Mouse (Mus musculus): Measurements from ENCODE around the gene Kcnc4. TPM values are rescaled to one million over a fixed set of nuclear protein-coding genes. Genes with fewer than 3 reads are reported as not detected.
A peak's percentile ranks its signal among the peaks of the same experiment; 100 is the strongest.

The Kcnc4 gene
- polyA plus RNA-seq (2014; fragmentation: Nextera tagmentation; extraction: Ambion mirVana): 0.14 and 0.26 TPM in 2 replicates

GRCm38 (mm10) chr3:107459196-107459772 is at the start of gene Kcnc4:
Kcnc4 (minus strand) TSS chr3:107459552.
- Histone ChIP-seq H3K9ac (replicated peaks; ENCODE audit: low read length) (peak within 1 kb of the TSS; percentile 28), H3K4me2 (ENCODE audit: low read depth, low read length) (peak within 1 kb of the TSS; percentile 99), H3K27me3 (ENCODE audit: control insufficient read depth, insufficient read depth, low read length) (peaks cover 50% of the 10 kb centered on the region), H3K27ac (replicated peaks; ENCODE audit: low read depth, low read length) (no peak within 1 kb of the TSS), H3K9me3 (replicated peaks; ENCODE audit: control insufficient read depth, low read length) (no peaks in the 10 kb centered on the region), H3K36me3 (replicated peaks; ENCODE audit: control insufficient read depth, insufficient read depth, low read depth, low read length) (no peaks in the 10 kb centered on the region), H3K4me1 (ENCODE audit: control insufficient read depth, insufficient read depth, low read length) (peaks cover 5% of the 10 kb centered on the region), H3K4me3 (ENCODE audit: low read depth, low read length) (peak within 1 kb of the TSS; percentile 50)
- ATAC-seq (replicated peaks; ENCODE audit: insufficient number of reproducible peaks, low FRiP score, low TSS enrichment, low read depth) (peak; percentile 31; the same call in 1 of the 2 replicates), DNase-seq (ENCODE audit: low spot score) (peak; percentile 48)
- WGBS: under 1% methylated on average over 56 of the region's 68 CpGs

GRCm38 (mm10) chr3:107508696-107509095 is 49.3 kb upstream of the Kcnc4 start:
- Histone ChIP-seq H3K9ac (replicated peaks; ENCODE audit: low read length) (no peak overlapping the region), H3K4me2 (ENCODE audit: low read depth, low read length) (no peak overlapping the region)
- no peak for DNase-seq (ENCODE audit: low spot score)

GRCm38 (mm10) chr3:107507966-107508365 is 48.6 kb upstream of the Kcnc4 start:
- 46% methylated on average over 9 of the region's 9 CpGs for WGBS
- Histone ChIP-seq H3K27ac (replicated peaks; ENCODE audit: low read depth, low read length) (no peak overlapping the region), H3K4me1 (ENCODE audit: control insufficient read depth, insufficient read depth, low read length) (no peaks in the 10 kb centered on the region)

More at GRCm38 (mm10) chr3:107508696-107509095, 49.3 kb upstream of the Kcnc4 start:
- ATAC-seq (replicated peaks; ENCODE audit: insufficient number of reproducible peaks, low FRiP score, low TSS enrichment, low read depth): no peak
- no peaks in the 10 kb centered on the region for H3K27me3 ChIP-seq (ENCODE audit: control insufficient read depth, insufficient read depth, low read length)
- WGBS: 73% methylated on average over 8 of the region's 8 CpGs
- H3K4me3 ChIP-seq (ENCODE audit: low read depth, low read length): no peak overlapping the region
- no peak overlapping the region for H3K27ac ChIP-seq (replicated peaks; ENCODE audit: low read depth, low read length)
- no peaks in the 10 kb centered on the region for H3K4me1 ChIP-seq (ENCODE audit: control insufficient read depth, insufficient read depth, low read length)
- H3K9me3 ChIP-seq (replicated peaks; ENCODE audit: control insufficient read depth, low read length): no peaks in the 10 kb centered on the region
- H3K36me3 ChIP-seq (replicated peaks; ENCODE audit: control insufficient read depth, insufficient read depth, low read depth, low read length): no peaks in the 10 kb centered on the region

GRCm38 (mm10) chr3:107506531-107506930 is 47.2 kb upstream of the Kcnc4 start:
- Histone ChIP-seq H3K9me3 (replicated peaks; ENCODE audit: control insufficient read depth, low read length) (no peaks in the 10 kb centered on the region), H3K36me3 (replicated peaks; ENCODE audit: control insufficient read depth, insufficient read depth, low read depth, low read length) (no peaks in the 10 kb centered on the region), H3K9ac (replicated peaks; ENCODE audit: low read length) (no peak overlapping the region), H3K27me3 (ENCODE audit: control insufficient read depth, insufficient read depth, low read length) (no peaks in the 10 kb centered on the region), H3K27ac (replicated peaks; ENCODE audit: low read depth, low read length) (no peak overlapping the region), H3K4me1 (ENCODE audit: control insufficient read depth, insufficient read depth, low read length) (no peaks in the 10 kb centered on the region), H3K4me2 (ENCODE audit: low read depth, low read length) (no peak overlapping the region), H3K4me3 (ENCODE audit: low read depth, low read length) (no peak overlapping the region)
- DNase-seq (ENCODE audit: low spot score) (no peak), ATAC-seq (replicated peaks; ENCODE audit: insufficient number of reproducible peaks, low FRiP score, low TSS enrichment, low read depth) (no peak)
- 69% methylated on average over 4 of the region's 4 CpGs for WGBS

More at GRCm38 (mm10) chr3:107507966-107508365, 48.6 kb upstream of the Kcnc4 start:
- Histone ChIP-seq H3K9ac (replicated peaks; ENCODE audit: low read length) (no peak overlapping the region), H3K9me3 (replicated peaks; ENCODE audit: control insufficient read depth, low read length) (no peaks in the 10 kb centered on the region), H3K27me3 (ENCODE audit: control insufficient read depth, insufficient read depth, low read length) (no peaks in the 10 kb centered on the region), H3K36me3 (replicated peaks; ENCODE audit: control insufficient read depth, insufficient read depth, low read depth, low read length) (no peaks in the 10 kb centered on the region), H3K4me3 (ENCODE audit: low read depth, low read length) (no peak overlapping the region), H3K4me2 (ENCODE audit: low read depth, low read length) (no peak overlapping the region)
- ATAC-seq (replicated peaks; ENCODE audit: insufficient number of reproducible peaks, low FRiP score, low TSS enrichment, low read depth): no peak
- DNase-seq (ENCODE audit: low spot score): peak; percentile 57

GRCm38 (mm10) chr3:107505464-107506367 is 46.4 kb upstream of the Kcnc4 start:
- 0 out of 2 replicates have a peak, but pooled peaks have one; percentile 42 for ATAC-seq (replicated peaks; ENCODE audit: insufficient number of reproducible peaks, low FRiP score, low TSS enrichment, low read depth)
- no peak for DNase-seq (ENCODE audit: low spot score)
- H3K9me3 ChIP-seq (replicated peaks; ENCODE audit: control insufficient read depth, low read length): no peaks in the 10 kb centered on the region
- WGBS: 60% methylated on average over 4 of the region's 4 CpGs
- H3K27ac ChIP-seq (replicated peaks; ENCODE audit: low read depth, low read length): no peak overlapping the region
- no peak overlapping the region for H3K9ac ChIP-seq (replicated peaks; ENCODE audit: low read length)
- no peaks in the 10 kb centered on the region for H3K4me1 ChIP-seq (ENCODE audit: control insufficient read depth, insufficient read depth, low read length)
- H3K4me2 ChIP-seq (ENCODE audit: low read depth, low read length): no peak overlapping the region
- no peaks in the 10 kb centered on the region for H3K36me3 ChIP-seq (replicated peaks; ENCODE audit: control insufficient read depth, insufficient read depth, low read depth, low read length)
- H3K27me3 ChIP-seq (ENCODE audit: control insufficient read depth, insufficient read depth, low read length): no peaks in the 10 kb centered on the region
- no peak overlapping the region for H3K4me3 ChIP-seq (ENCODE audit: low read depth, low read length)

- H3K4me3 ChIP-seq (ENCODE audit: low read depth, low read length): no peak overlapping the region
- no peak overlapping the region for H3K27ac ChIP-seq (replicated peaks; ENCODE audit: low read depth, low read length)
- no peaks in the 10 kb centered on the region for H3K4me1 ChIP-seq (ENCODE audit: control insufficient read depth, insufficient read depth, low read length)
- no peaks in the 10 kb centered on the region for H3K27me3 ChIP-seq (ENCODE audit: control insufficient read depth, insufficient read depth, low read length)
- no peaks in the 10 kb centered on the region for H3K9me3 ChIP-seq (replicated peaks; ENCODE audit: control insufficient read depth, low read length)
- DNase-seq (ENCODE audit: low spot score): no peak
- no peaks in the 10 kb centered on the region for H3K36me3 ChIP-seq (replicated peaks; ENCODE audit: control insufficient read depth, insufficient read depth, low read depth, low read length)
- ATAC-seq (replicated peaks; ENCODE audit: insufficient number of reproducible peaks, low FRiP score, low TSS enrichment, low read depth): no peak
- no peak overlapping the region for H3K9ac ChIP-seq (replicated peaks; ENCODE audit: low read length)
- H3K4me2 ChIP-seq (ENCODE audit: low read depth, low read length): no peak overlapping the region
- WGBS: 64% methylated on average over 1 of the region's 1 CpGs
These were observed 45.2 kb upstream of the Kcnc4 start for GRCm38 (mm10) chr3:107504542-107504941.

GRCm38 (mm10) chr3:107503716-107504115 is 44.4 kb upstream of the Kcnc4 start:
- H3K9me3 ChIP-seq (replicated peaks; ENCODE audit: control insufficient read depth, low read length): no peaks in the 10 kb centered on the region
- H3K4me1 ChIP-seq (ENCODE audit: control insufficient read depth, insufficient read depth, low read length): no peaks in the 10 kb centered on the region
- no peaks in the 10 kb centered on the region for H3K27me3 ChIP-seq (ENCODE audit: control insufficient read depth, insufficient read depth, low read length)
- no peak for ATAC-seq (replicated peaks; ENCODE audit: insufficient number of reproducible peaks, low FRiP score, low TSS enrichment, low read depth)
- H3K4me2 ChIP-seq (ENCODE audit: low read depth, low read length): no peak overlapping the region
- H3K36me3 ChIP-seq (replicated peaks; ENCODE audit: control insufficient read depth, insufficient read depth, low read depth, low read length): no peaks in the 10 kb centered on the region; the same call in 1 of the 2 replicates
- H3K4me3 ChIP-seq (ENCODE audit: low read depth, low read length): no peak overlapping the region
- H3K27ac ChIP-seq (replicated peaks; ENCODE audit: low read depth, low read length): no peak overlapping the region
- no peak overlapping the region for H3K9ac ChIP-seq (replicated peaks; ENCODE audit: low read length)
- 82% methylated on average over 2 of the region's 2 CpGs for WGBS
- no peak for DNase-seq (ENCODE audit: low spot score)

GRCm38 (mm10) chr3:107501702-107502151 is 42.4 kb upstream of the Kcnc4 start:
- no peak overlapping the region for H3K27ac ChIP-seq (replicated peaks; ENCODE audit: low read depth, low read length)
- 75% methylated on average over 7 of the region's 7 CpGs for WGBS
- no peaks in the 10 kb centered on the region for H3K4me1 ChIP-seq (ENCODE audit: control insufficient read depth, insufficient read depth, low read length)
- H3K27me3 ChIP-seq (ENCODE audit: control insufficient read depth, insufficient read depth, low read length): no peaks in the 10 kb centered on the region
- H3K9ac ChIP-seq (replicated peaks; ENCODE audit: low read length): no peak overlapping the region
- no peaks in the 10 kb centered on the region; the same call in 1 of the 2 replicates for H3K36me3 ChIP-seq (replicated peaks; ENCODE audit: control insufficient read depth, insufficient read depth, low read depth, low read length)
- no peak for ATAC-seq (replicated peaks; ENCODE audit: insufficient number of reproducible peaks, low FRiP score, low TSS enrichment, low read depth)
- no peaks in the 10 kb centered on the region for H3K9me3 ChIP-seq (replicated peaks; ENCODE audit: control insufficient read depth, low read length)
- no peak for DNase-seq (ENCODE audit: low spot score)
- no peak overlapping the region for H3K4me3 ChIP-seq (ENCODE audit: low read depth, low read length)
- no peak overlapping the region for H3K4me2 ChIP-seq (ENCODE audit: low read depth, low read length)
